Mouse (Mus musculus): ENCODE measurements around the gene Wdfy1.

Wdfy1 gene

GRCm38 (mm10) chr1:79669419-79669974, 106.4 kb downstream of the Wdfy1 start:
- in situ Hi-C loops (cut with MboI, MseI): no loop called here

DNA sequence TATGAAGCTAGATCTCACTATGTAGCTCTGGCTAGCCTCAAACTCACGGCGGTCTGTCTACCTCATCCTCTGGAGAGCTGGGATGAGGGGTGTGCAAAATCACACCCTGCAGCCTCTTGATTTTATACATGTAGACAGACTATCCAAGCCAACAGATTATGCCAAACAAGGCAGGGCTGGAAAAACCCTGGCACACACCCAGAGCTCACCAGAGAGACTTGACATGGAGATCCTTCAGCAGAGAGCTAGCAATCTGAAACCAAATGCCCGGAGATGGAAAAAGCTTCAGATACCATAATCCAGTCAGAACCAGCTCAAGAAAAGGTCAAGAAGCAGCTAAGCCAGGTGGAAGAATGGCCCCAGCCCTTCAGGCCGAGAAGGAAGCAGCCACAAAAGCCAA, 111.0 kb downstream of the Wdfy1 start:
- in situ Hi-C loops (cut with MboI, MseI): no loop called here

GRCm38 (mm10) chr1:79659598-79659997, 116.3 kb downstream of the Wdfy1 start:
- in situ Hi-C loops (cut with MboI, MseI): no loop called here

- in situ Hi-C loops (cut with MboI, MseI): no loop called here
Observed at GRCm38 (mm10) chr1:79657411-79657810, 118.5 kb downstream of the Wdfy1 start.

- in situ Hi-C loops (cut with MboI, MseI): no loop called here
Observed at GRCm38 (mm10) chr1:79655819-79656555, 120.0 kb downstream of the Wdfy1 start.

- in situ Hi-C loops (cut with MboI, MseI): no loop called here
Observed at GRCm38 (mm10) chr1:79654948-79655347, 121.0 kb downstream of the Wdfy1 start.

All from regulatory T cell (primary cell).